Mouse (Mus musculus): ENCODE results near the gene Myg1. TPM values are rescaled to one million over a fixed set of nuclear protein-coding genes. Genes with fewer than 3 reads are reported as not detected.

Myg1 gene
- total and polyA plus RNA-seq, 3 experiments: 105 to 132 (median 121) TPM

GRCm38 (mm10) chr15:102381575-102381974 is 50.1 kb downstream of the Myg1 start (continued):
- TF ChIP-seq TCF12 (IDR thresholded peaks at IDR 0.05; ENCODE audit: low read depth, low read length) (0 out of 2 replicates have a peak, but pooled peaks have one; percentile 23), MYC (IDR thresholded peaks at IDR 0.05; ENCODE audit: low read depth, low read length) (no peak), MAX (IDR thresholded peaks at IDR 0.05; ENCODE audit: low read length) (peak; percentile 42; the same call in 1 of the 2 replicates), CHD1 (IDR thresholded peaks at IDR 0.05; ENCODE audit: low read depth, low read length) (no peak), CTCF (conservative IDR thresholded peaks at IDR 0.05 in 1 of 2, IDR thresholded peaks at IDR 0.05 in 1 of 2; ENCODE audit: low read depth in 2 of 2, low read length in 2 of 2) (peak; percentile 97 to 98), JUN (IDR thresholded peaks at IDR 0.05; ENCODE audit: insufficient read depth, low read depth, low read length) (no peak), USF1 (IDR thresholded peaks at IDR 0.05; ENCODE audit: low read depth, low read length) (no peak), POLR2A (IDR thresholded peaks at IDR 0.05; ENCODE audit: low read depth, low read length) (no peak), MXI1 (IDR thresholded peaks at IDR 0.05; ENCODE audit: low read depth, low read length) (no peak), HCFC1 (IDR thresholded peaks at IDR 0.05; ENCODE audit: low read depth, low read length) (no peak), IRF4 (IDR thresholded peaks at IDR 0.05; ENCODE audit: low read depth, low read length) (no peak), MEF2A (IDR thresholded peaks at IDR 0.05; ENCODE audit: borderline replicate concordance, low read depth, low read length) (no peak), SMC3 (IDR thresholded peaks at IDR 0.05; ENCODE audit: low read depth, low read length) (peak; percentile 96), ELF1 (IDR thresholded peaks at IDR 0.05; ENCODE audit: low read depth, low read length) (peak; percentile 54), JUND (conservative IDR thresholded peaks at IDR 0.05; ENCODE audit: low read depth, low read length) (no peak), BHLHE40 (IDR thresholded peaks at IDR 0.05; ENCODE audit: low read depth, low read length) (no peak)

GRCm38 (mm10) chr15:102383671-102384070 is 52.2 kb downstream of the Myg1 start:
- in situ Hi-C loops (cut with MboI; ENCODE audit: low pct_ligation_motif_present, low pct_unique_long_range_greater_than_20kb, low sequenced_read_pairs) (no loop called here), dilution Hi-C loops (cut with MboI; ENCODE audit: extremely low pct_ligation_motif_present, extremely low pct_unique_long_range_greater_than_20kb, low sequenced_read_pairs) (no loop called here)
- Histone ChIP-seq H3K4me2 (ENCODE audit: insufficient read depth, low read depth, poor library complexity, severe bottlenecking) (no peak overlapping the region), H3K36me3 (replicated peaks in 1 of 2; ENCODE audit: control insufficient read depth in 1 of 2, insufficient read depth in 1 of 2, low read length in 1 of 2) (no peaks in the 10 kb centered on the region), H3K9ac (ENCODE audit: insufficient read depth, low read depth) (no peak overlapping the region), H3K4me1 (ENCODE audit: control insufficient read depth in 1 of 2, insufficient read depth in 2 of 2) (peaks cover 0 to 10% of the 10 kb centered on the region in 2 experiments; a peak in 2 of 4 replicates), H3K27ac (ENCODE audit: insufficient read depth, low read depth) (no peak overlapping the region), H3K79me2 (replicated peaks; ENCODE audit: control insufficient read depth, extremely low read depth, insufficient read depth, poor library complexity, severe bottlenecking) (no peaks in the 10 kb centered on the region), H3K4me3 (replicated peaks in 1 of 3; ENCODE audit: low read depth in 2 of 3, low read length in 2 of 3, poor library complexity in 1 of 3) (no peak overlapping the region), H3K9me3 (replicated peaks; ENCODE audit: low read length) (no peaks in the 10 kb centered on the region), H3K27me3 (replicated peaks) (no peaks in the 10 kb centered on the region)
- TF ChIP-seq BHLHE40 (IDR thresholded peaks at IDR 0.05; ENCODE audit: low read depth, low read length): no peak
- no peak for TF ChIP-seq ELF1 (IDR thresholded peaks at IDR 0.05; ENCODE audit: low read depth, low read length)
- TF ChIP-seq CTCF (conservative IDR thresholded peaks at IDR 0.05 in 1 of 2, IDR thresholded peaks at IDR 0.05 in 1 of 2; ENCODE audit: low read depth in 2 of 2, low read length in 2 of 2): no peak
- no peak for TF ChIP-seq ZC3H11A (IDR thresholded peaks at IDR 0.05; ENCODE audit: low read depth, low read length)
- no peak for TF ChIP-seq RAD21 (IDR thresholded peaks at IDR 0.05; ENCODE audit: low read depth, low read length)
- no peak for TF ChIP-seq NELFE (IDR thresholded peaks at IDR 0.05; ENCODE audit: low read depth, low read length)
- no peak for TF ChIP-seq MYC (IDR thresholded peaks at IDR 0.05; ENCODE audit: low read depth, low read length)
- no peak for TF ChIP-seq TCF12 (IDR thresholded peaks at IDR 0.05; ENCODE audit: low read depth, low read length)
- no peak for TF ChIP-seq ETS1 (conservative IDR thresholded peaks at IDR 0.05; ENCODE audit: low read depth, low read length)
- no peak for TF ChIP-seq CHD1 (IDR thresholded peaks at IDR 0.05; ENCODE audit: low read depth, low read length)
- DNase-seq (ENCODE audit: extremely low read depth): no peak
